Mouse (Mus musculus): ENCODE data around the gene Vtcn1. TPM values are rescaled to one million over a fixed set of nuclear protein-coding genes. Genes with fewer than 3 reads are reported as not detected.

The Vtcn1 gene
- polyA plus RNA-seq, 1 experiment from 2014 or later = not detected

GRCm38 (mm10) chr3:100881403-100881802, 56.1 kb downstream of the Vtcn1 start:
- H3K36me3 ChIP-seq (ENCODE audit: control insufficient read depth, insufficient read depth, low read length) = no peaks in the 10 kb centered on the region
- H3K27me3 ChIP-seq (replicated peaks; ENCODE audit: control insufficient read depth, insufficient read depth, low read length) = no peaks in the 10 kb centered on the region
- no peak overlapping the region for H3K27ac ChIP-seq (ENCODE audit: low read depth, low read length)
- H3K4me2 ChIP-seq (ENCODE audit: low read length) = no peak overlapping the region
- no peak overlapping the region for H3K9ac ChIP-seq (ENCODE audit: low read depth, low read length)
- no peak for ATAC-seq
- H3K4me3 ChIP-seq (ENCODE audit: low read length) = no peak overlapping the region
- H3K9me3 ChIP-seq (ENCODE audit: control insufficient read depth, low read length) = no peaks in the 10 kb centered on the region
- H3K4me1 ChIP-seq (ENCODE audit: control insufficient read depth, insufficient read depth, low read depth, low read length) = no peaks in the 10 kb centered on the region
- WGBS = 84% methylated on average over 6 of the region's 6 CpGs

GRCm38 (mm10) chr3:100881843-100882634, 56.8 kb downstream of the Vtcn1 start:
- H3K4me1 ChIP-seq (ENCODE audit: control insufficient read depth, insufficient read depth, low read depth, low read length) = no peaks in the 10 kb centered on the region
- peak; percentile 68; the same call in 1 of the 2 replicates for ATAC-seq
- no peak overlapping the region for H3K27ac ChIP-seq (ENCODE audit: low read depth, low read length)
- H3K27me3 ChIP-seq (replicated peaks; ENCODE audit: control insufficient read depth, insufficient read depth, low read length) = no peaks in the 10 kb centered on the region
- no peak overlapping the region for H3K9ac ChIP-seq (ENCODE audit: low read depth, low read length)
- H3K4me3 ChIP-seq (ENCODE audit: low read length) = no peak overlapping the region
- no peaks in the 10 kb centered on the region for H3K36me3 ChIP-seq (ENCODE audit: control insufficient read depth, insufficient read depth, low read length)
- H3K4me2 ChIP-seq (ENCODE audit: low read length) = no peak overlapping the region
- H3K9me3 ChIP-seq (ENCODE audit: control insufficient read depth, low read length) = no peaks in the 10 kb centered on the region
- WGBS = 68% methylated on average over 9 of the region's 9 CpGs

- Histone ChIP-seq H3K27ac (ENCODE audit: low read depth, low read length) (no peak overlapping the region), H3K4me3 (ENCODE audit: low read length) (no peak overlapping the region), H3K4me1 (ENCODE audit: control insufficient read depth, insufficient read depth, low read depth, low read length) (no peaks in the 10 kb centered on the region), H3K4me2 (ENCODE audit: low read length) (no peak overlapping the region), H3K36me3 (ENCODE audit: control insufficient read depth, insufficient read depth, low read length) (no peaks in the 10 kb centered on the region), H3K9me3 (ENCODE audit: control insufficient read depth, low read length) (no peaks in the 10 kb centered on the region), H3K27me3 (replicated peaks; ENCODE audit: control insufficient read depth, insufficient read depth, low read length) (no peaks in the 10 kb centered on the region), H3K9ac (ENCODE audit: low read depth, low read length) (no peak overlapping the region)
- WGBS = 96% methylated on average over 1 of the region's 1 CpGs
- ATAC-seq = no peak
Measured at GRCm38 (mm10) chr3:100889234-100889633, 64.0 kb downstream of the Vtcn1 start.

- H3K36me3 ChIP-seq (ENCODE audit: control insufficient read depth, insufficient read depth, low read length) = no peaks in the 10 kb centered on the region
- H3K4me1 ChIP-seq (ENCODE audit: control insufficient read depth, insufficient read depth, low read depth, low read length) = no peaks in the 10 kb centered on the region
- H3K27ac ChIP-seq (ENCODE audit: low read depth, low read length) = no peak overlapping the region
- H3K4me3 ChIP-seq (ENCODE audit: low read length) = no peak overlapping the region
- H3K4me2 ChIP-seq (ENCODE audit: low read length) = no peak overlapping the region
- H3K9me3 ChIP-seq (ENCODE audit: control insufficient read depth, low read length) = no peaks in the 10 kb centered on the region
- 94% methylated on average over 3 of the region's 3 CpGs for WGBS
- ATAC-seq = no peak
- H3K9ac ChIP-seq (ENCODE audit: low read depth, low read length) = no peak overlapping the region
- H3K27me3 ChIP-seq (replicated peaks; ENCODE audit: control insufficient read depth, insufficient read depth, low read length) = no peaks in the 10 kb centered on the region
Measured at GRCm38 (mm10) chr3:100890406-100890805, 65.1 kb downstream of the Vtcn1 start.

- H3K4me3 ChIP-seq (ENCODE audit: low read length) = no peak overlapping the region
- H3K36me3 ChIP-seq (ENCODE audit: control insufficient read depth, insufficient read depth, low read length) = no peaks in the 10 kb centered on the region
- H3K27me3 ChIP-seq (replicated peaks; ENCODE audit: control insufficient read depth, insufficient read depth, low read length) = no peaks in the 10 kb centered on the region
- no peak for ATAC-seq
- no peak overlapping the region for H3K27ac ChIP-seq (ENCODE audit: low read depth, low read length)
- 69% methylated on average over 11 of the region's 11 CpGs for WGBS
- no peaks in the 10 kb centered on the region for H3K9me3 ChIP-seq (ENCODE audit: control insufficient read depth, low read length)
- H3K4me2 ChIP-seq (ENCODE audit: low read length) = no peak overlapping the region
- H3K9ac ChIP-seq (ENCODE audit: low read depth, low read length) = no peak overlapping the region
- no peaks in the 10 kb centered on the region for H3K4me1 ChIP-seq (ENCODE audit: control insufficient read depth, insufficient read depth, low read depth, low read length)
Measured at GRCm38 (mm10) chr3:100892383-100893335, 67.4 kb downstream of the Vtcn1 start.

DNA sequence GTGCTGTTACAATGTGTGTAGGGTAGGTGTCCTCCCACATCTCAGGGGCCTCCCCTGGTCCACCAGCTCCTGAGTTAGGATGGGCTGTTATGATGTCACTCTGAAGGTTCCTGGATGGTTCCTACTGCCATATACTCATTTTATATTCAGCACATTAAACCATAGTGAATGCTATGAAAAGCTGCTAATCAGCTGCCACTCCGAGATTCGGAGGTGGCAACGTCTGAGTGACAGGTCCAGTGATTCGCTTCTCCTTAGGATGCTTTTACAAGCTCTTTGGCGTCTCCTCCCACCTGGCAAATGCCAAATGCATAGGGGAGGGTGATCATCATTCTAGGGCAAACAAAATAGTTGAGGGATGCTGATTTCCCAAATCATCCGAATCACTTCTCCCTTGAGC, 70.2 kb downstream of the Vtcn1 start:
- H3K9me3 ChIP-seq (ENCODE audit: control insufficient read depth, low read length) = no peaks in the 10 kb centered on the region
- H3K27me3 ChIP-seq (replicated peaks; ENCODE audit: control insufficient read depth, insufficient read depth, low read length) = no peaks in the 10 kb centered on the region
- no peak overlapping the region for H3K4me3 ChIP-seq (ENCODE audit: low read length)
- no peaks in the 10 kb centered on the region for H3K4me1 ChIP-seq (ENCODE audit: control insufficient read depth, insufficient read depth, low read depth, low read length)
- no peak for ATAC-seq
- H3K9ac ChIP-seq (ENCODE audit: low read depth, low read length) = no peak overlapping the region
- no peak overlapping the region for H3K4me2 ChIP-seq (ENCODE audit: low read length)
- no peak overlapping the region for H3K27ac ChIP-seq (ENCODE audit: low read depth, low read length)
- WGBS = 73% methylated on average over 6 of the region's 6 CpGs
- H3K36me3 ChIP-seq (ENCODE audit: control insufficient read depth, insufficient read depth, low read length) = no peaks in the 10 kb centered on the region

DNA sequence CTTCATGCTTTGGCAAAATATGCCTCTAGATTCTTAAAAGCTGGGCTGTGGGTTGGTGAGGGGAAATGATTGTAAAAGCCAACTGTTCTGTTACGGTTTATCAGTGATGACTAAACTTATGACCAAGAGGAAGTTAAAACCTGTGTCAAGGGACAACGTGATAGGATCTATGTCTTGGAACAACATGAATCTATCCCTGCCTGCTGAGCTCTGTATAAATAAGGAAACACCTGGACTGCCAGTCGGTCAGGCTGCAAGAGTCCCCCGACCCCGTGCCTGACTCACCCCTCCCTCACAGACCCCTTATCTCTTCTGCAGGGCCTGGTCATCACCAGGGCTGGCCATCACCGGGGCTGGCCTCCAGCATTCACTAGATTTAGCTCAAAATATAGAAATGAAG, 80.9 kb downstream of the Vtcn1 start:
- Histone ChIP-seq H3K4me3 (ENCODE audit: low read length) (no peak overlapping the region), H3K27ac (ENCODE audit: low read depth, low read length) (no peak overlapping the region), H3K36me3 (ENCODE audit: control insufficient read depth, insufficient read depth, low read length) (no peaks in the 10 kb centered on the region), H3K9me3 (ENCODE audit: control insufficient read depth, low read length) (no peaks in the 10 kb centered on the region), H3K4me1 (ENCODE audit: control insufficient read depth, insufficient read depth, low read depth, low read length) (no peaks in the 10 kb centered on the region), H3K9ac (ENCODE audit: low read depth, low read length) (no peak overlapping the region), H3K27me3 (replicated peaks; ENCODE audit: control insufficient read depth, insufficient read depth, low read length) (no peaks in the 10 kb centered on the region), H3K4me2 (ENCODE audit: low read length) (no peak overlapping the region)
- ATAC-seq = no peak
- 72% methylated on average over 6 of the region's 6 CpGs for WGBS

DNA sequence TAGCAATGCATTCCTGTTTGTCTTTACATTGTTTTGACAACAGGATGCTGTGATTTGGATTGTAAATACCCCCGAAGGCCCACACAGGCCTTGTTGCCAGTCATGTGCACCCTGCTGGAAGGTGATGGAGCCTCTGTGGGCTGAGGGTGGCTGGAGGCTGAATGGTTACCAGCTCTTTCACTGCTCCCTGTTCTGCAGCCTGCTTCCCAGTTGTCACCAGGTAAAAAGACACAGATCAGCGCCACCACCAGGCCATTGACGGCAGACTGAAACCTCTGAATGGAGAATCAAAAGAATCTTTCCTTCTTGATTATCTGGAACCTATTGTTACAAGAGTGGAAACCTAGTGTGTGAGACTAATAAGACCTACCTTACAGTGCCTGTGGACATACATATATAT, 81.7 kb downstream of the Vtcn1 start:
- Histone ChIP-seq H3K27me3 (replicated peaks; ENCODE audit: control insufficient read depth, insufficient read depth, low read length) (no peaks in the 10 kb centered on the region), H3K4me2 (ENCODE audit: low read length) (no peak overlapping the region), H3K4me1 (ENCODE audit: control insufficient read depth, insufficient read depth, low read depth, low read length) (no peaks in the 10 kb centered on the region), H3K9ac (ENCODE audit: low read depth, low read length) (no peak overlapping the region), H3K27ac (ENCODE audit: low read depth, low read length) (no peak overlapping the region), H3K36me3 (ENCODE audit: control insufficient read depth, insufficient read depth, low read length) (no peaks in the 10 kb centered on the region), H3K4me3 (ENCODE audit: low read length) (no peak overlapping the region), H3K9me3 (ENCODE audit: control insufficient read depth, low read length) (no peaks in the 10 kb centered on the region)
- 31% methylated on average over 3 of the region's 3 CpGs for WGBS
- no peak for ATAC-seq

DNA sequence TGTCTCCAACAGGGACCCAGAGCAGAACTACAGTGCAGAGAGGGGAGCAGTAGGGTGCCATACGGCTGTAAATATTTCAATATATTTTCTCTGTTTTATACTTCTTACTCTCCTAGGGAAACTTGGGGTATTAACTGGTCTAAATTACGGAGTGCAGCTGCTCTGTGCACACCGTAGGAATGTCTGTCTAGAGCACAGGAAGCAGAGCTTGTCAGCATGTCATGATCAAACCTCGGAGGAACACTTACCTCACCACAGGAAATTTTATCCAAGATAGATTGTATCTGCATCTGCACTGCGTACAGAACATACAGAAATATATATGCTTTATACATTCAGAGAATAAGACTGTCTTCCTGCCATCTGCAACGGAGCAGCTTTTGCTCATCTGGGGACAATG, 83.3 kb downstream of the Vtcn1 start:
- Histone ChIP-seq H3K4me2 (ENCODE audit: low read length) (no peak overlapping the region), H3K4me1 (ENCODE audit: control insufficient read depth, insufficient read depth, low read depth, low read length) (no peaks in the 10 kb centered on the region), H3K27me3 (replicated peaks; ENCODE audit: control insufficient read depth, insufficient read depth, low read length) (no peaks in the 10 kb centered on the region), H3K9me3 (ENCODE audit: control insufficient read depth, low read length) (no peaks in the 10 kb centered on the region), H3K4me3 (ENCODE audit: low read length) (no peak overlapping the region), H3K27ac (ENCODE audit: low read depth, low read length) (no peak overlapping the region), H3K9ac (ENCODE audit: low read depth, low read length) (no peak overlapping the region), H3K36me3 (ENCODE audit: control insufficient read depth, insufficient read depth, low read length) (no peaks in the 10 kb centered on the region)
- ATAC-seq = peak; percentile 49; the same call in 1 of the 2 replicates
- 55% methylated on average over 6 of the region's 6 CpGs for WGBS

Measured in hindbrain, embryonic 16.5 days (tissue).